Mouse (Mus musculus): ENCODE results near the gene Ift172.

Gene Ift172

GRCm38 (mm10) chr5:31204421-31204820, 86.5 kb downstream of the Ift172 start:
- Histone ChIP-seq H3K27me3 (ENCODE audit: control insufficient read depth, insufficient read depth, low read length, poor library complexity, severe bottlenecking) (no peaks in the 10 kb centered on the region), H3K36me3 (ENCODE audit: control insufficient read depth, insufficient read depth, low read length, poor library complexity, severe bottlenecking) (peaks cover 18% of the 10 kb centered on the region)
- DNase-seq (ENCODE audit: low read depth, low spot score): no peak

DNA sequence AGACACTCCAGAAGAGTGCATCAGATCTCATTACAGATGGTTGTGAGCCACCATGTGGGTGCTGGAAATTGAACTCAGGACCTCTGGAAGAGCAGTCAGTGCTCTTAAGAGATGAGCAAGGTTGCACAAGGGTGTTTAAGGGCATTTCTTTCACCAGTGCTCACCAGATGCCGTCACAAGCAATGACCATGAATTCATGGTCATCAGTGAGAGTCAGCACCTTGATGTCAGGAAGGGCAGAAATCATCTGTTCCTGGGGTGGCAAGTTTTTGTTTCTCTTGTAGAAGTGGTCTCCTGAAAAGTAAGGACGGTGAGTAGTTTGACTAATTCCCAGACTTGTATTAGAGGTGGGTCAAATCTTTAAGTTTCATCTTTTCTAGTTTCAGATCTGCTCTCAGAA, 87.0 kb downstream of the Ift172 start:
- Histone ChIP-seq H3K27me3 (ENCODE audit: control insufficient read depth, insufficient read depth, low read length, poor library complexity, severe bottlenecking) (no peaks in the 10 kb centered on the region), H3K36me3 (ENCODE audit: control insufficient read depth, insufficient read depth, low read length, poor library complexity, severe bottlenecking) (peaks cover 18% of the 10 kb centered on the region)
- DNase-seq (ENCODE audit: low read depth, low spot score): no peak
